Mouse (Mus musculus) lung, postnatal 36 days (tissue): ENCODE results near the gene Cap1.

Source experiments
- DNase-seq: peaks from one replicate; pipeline ENCODE4 v3.0.0; 2022; ENCODE audit warnings: mixed read lengths

The Cap1 gene

DNA sequence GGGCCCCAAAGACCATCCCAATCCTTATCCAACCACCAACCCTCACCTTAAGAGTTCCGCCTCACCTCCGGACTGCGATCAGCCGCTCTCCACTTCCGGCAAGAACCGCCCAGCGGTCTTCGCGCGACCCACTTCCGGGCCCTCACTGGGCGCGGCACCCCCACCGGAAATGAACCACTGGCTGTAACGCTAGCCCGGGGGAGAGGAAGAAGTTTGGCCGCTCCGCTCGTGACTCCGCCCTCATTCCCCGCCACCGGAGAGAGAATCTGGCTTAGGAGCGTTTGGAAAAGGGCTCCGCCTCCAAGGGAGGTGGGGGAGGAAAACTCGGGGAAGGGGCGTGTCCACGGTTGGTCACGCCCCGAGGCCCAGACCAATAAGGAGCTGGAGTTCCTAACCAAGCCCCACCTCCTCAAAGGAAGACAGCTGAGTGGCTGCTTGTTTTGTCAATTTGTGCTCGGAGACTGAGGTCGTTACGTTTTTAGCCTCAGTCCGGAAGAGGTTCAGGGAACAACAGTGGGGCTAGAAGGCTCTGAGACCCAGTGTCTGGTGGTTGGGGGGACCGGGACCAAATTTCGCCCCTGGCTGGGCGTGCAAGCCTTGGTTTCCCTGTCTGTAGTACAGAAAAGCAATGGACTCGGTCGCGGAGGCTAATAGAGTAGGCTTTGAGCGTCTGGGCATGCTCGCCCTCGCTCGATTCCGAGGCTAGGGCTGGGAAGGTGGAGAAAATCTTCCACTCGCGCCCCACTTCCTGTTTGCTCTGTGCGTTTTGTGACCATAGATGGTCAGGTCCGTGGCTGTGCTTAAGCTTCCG, at the start of gene Cap1:
Gene Cap1 (minus strand): TSS at position 289 of the 811 bp plus-strand sequence.
- peak; percentile 99 for DNase-seq

DNA sequence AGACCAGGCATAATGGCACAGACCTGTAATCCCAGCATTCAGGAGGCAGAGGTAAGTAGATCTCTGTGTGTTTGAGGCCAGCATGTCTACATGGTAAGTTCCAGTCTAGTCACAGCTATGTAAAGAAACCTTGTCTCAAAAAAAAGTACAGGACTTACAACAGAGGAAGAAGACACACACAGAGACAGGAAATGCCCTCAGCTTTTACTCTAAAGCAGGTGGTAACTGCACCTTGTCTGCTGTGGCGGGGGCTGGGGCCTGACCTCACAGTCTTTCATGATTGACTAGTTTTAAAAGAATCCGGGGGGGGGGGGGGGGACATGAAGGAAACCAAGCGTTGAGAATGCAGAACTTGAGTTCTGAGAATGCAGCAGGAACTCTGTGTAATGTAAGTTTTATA, 48.0 kb upstream of the Cap1 start:
- peak; percentile 39 for DNase-seq

DNA sequence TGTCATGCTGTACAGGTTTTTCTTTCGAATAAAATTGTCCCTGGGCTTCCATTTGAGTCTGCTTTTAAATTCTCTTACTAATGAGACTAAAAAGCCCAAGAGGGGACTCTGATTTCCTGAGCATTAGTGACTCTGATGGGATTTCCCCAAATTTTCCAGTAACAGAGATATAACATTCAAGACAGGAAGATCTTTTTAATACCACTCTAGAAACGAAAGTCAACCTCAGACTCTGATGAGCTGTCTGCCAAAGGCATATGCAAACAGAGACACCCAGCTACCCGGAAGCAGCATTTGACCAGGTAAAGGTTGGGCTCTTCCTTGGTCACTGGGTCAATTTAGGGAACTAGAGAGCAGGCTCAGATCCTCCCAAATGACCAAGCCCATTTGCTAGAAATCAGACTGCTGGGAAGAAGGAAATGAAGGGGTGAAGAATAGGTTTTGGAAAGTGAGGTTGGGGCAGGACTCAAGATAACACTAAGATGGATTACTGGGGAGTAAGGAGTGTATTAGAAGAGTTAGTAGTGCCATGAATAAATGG, 47.3 kb upstream of the Cap1 start:
- no peak for DNase-seq

DNA sequence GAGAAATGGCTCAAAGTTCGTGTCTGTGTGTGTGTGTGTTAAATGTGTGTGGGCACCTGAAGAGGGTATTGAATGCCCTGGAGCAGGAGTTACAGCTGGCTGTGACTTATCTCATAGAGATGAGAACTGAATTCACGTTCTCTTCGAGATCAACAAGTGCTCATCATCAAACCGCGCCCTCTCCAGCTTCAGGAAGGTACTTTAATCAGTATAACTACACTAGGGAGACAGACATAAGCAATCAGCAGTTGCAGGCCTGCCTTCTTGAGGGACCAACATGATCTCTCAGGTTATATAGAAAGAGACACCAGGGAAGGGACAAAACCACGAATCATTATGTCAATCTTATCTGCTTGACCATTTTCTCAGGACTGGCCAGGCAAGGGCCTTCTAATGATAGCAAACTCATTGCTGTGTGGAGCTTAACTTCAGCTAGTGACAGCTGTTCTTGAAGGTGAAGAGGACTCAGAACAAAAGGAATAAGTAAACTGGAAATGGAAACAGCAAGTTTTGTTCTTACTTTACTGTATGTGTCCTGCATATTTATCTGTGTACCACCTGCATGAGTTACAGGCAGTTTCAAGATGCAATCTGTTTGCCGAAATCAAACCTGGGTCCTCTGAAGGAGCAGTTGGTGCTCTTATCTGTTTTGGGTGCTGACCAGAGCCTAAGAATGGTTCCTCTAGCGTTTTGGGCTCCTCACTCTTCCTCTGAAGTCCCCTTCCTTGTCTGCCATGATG, 46.6 kb upstream of the Cap1 start:
- no peak for DNase-seq

DNA sequence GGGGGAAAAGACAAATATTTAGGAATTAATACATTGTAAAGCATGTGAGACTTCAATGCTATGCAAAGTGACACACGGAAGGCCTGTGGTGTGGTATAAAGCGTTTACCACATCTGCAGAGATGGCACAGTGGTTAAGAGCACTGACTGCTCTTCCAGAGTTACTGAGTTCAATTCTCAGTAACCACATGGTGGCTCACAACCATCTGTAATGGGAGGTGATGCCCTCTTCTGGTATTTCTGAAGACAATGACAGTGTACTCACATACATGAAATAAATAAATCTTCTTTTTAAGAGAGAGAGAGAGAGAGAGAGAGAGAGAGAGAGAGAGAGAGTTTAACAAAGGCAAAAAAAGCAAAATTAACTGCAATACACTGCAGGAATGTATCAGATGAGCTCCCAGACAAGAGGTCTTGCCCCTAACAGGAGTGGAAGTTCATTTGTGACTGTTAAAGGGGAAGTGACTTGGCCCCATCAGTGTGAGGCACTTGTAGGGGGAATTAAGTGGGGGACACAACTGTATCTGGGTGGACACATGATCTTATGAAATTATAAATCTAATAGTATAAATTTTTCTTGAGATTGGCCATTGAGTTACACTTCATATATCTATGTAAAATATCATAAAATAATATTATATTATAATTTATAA, 45.2 kb upstream of the Cap1 start:
- DNase-seq = no peak

DNA sequence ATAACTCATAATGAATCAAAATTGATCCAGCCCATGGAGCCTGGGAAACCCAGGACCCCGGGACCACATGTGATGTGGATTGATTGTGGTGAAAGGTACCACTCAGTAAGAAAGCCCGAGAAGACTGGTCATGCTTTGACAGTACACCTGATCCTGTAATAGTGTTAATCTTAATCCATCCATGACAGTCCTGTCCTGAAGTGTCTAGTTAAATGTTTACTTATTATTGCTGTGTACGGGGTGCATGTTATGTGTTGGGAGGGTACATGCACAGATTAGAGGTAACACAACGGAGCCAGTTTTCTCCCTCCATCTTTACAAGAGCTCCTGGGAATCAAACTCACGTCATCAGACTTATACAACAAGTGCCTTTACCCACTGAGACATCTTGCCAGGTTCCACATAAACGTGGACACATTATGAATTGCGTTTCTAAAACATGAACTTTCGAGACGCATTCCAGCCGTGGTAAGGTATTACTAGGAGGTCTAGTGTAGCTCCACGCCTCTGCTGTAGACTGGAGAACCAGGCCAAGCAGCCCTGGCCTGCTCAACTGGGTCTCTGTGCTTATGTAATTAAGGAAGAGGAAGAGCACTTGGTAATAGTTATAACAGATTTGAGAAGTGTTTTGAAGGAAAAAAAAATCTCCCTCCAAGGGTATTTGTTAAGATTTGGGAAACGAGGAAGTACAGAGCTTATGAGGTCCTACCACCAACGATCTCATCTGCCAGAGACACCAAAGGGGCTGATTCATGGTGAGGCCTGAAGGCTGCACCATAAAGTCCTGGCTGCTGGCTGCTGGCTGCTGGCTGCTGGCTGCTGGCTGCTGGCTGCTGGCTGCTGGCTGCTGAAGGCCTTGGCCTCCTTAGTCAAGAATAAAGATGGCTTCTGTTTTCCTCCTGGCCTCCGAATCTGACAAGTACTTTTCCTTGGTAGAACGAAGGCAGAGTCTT, 37.8 kb upstream of the Cap1 start:
- no peak for DNase-seq

DNA sequence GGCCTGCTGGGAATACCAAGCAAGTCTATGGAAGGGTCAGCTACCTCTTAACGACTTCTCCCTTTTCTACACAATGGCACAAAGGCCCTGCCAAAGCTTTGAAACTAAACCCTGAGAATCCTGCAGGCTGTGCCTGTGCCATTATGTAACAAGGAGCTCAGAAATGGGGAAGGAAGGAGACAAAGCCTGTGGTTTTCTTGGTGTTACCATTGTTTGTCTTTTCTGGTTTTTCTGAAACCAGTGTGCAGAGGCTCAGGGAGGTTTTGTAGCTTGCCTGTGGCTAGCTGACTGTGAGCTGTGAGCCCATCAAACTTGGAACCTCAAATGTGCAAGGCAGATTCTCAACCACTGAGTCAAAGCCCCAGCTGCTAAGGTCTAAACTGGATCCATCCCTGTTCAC, 37.0 kb upstream of the Cap1 start:
- no peak for DNase-seq

DNA sequence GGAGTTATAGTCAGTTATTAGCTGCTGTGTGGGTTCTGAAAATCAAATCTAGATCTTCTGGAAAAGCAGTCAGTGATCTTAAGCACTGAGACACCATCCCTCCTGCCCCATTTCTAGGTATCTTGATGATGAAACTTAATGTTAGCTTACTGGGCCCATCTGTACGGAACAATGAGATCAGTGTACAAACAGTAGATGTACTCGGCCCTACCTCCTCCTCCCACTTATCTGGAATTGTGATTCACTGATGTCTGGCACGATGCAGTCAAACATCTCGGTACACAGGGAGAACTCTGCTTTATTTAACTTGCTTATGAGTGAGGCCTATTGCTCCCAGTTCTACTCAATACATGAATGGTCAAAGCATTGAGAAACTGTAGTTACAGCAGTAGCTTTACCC, 30.1 kb upstream of the Cap1 start:
- DNase-seq = no peak

DNA sequence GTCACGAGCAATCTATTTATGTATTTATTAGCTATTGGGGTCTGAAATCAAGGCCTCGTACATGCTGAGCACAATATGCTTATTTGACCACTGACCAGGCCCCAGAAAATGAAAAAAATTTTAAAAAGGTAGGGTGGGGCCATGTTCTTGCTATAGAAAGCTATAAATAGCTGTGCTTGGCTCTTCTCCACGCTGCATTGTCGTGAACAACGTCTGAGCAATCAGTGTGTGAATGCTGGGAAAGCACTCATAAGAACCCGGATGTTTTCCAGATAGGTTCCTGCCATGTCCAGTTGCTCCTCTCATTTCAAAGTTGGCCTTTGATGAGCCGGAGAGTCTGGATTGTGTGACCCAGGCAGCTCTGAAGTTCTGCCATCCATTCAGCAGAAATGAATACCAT, 28.3 kb upstream of the Cap1 start:
- DNase-seq = no peak

DNA sequence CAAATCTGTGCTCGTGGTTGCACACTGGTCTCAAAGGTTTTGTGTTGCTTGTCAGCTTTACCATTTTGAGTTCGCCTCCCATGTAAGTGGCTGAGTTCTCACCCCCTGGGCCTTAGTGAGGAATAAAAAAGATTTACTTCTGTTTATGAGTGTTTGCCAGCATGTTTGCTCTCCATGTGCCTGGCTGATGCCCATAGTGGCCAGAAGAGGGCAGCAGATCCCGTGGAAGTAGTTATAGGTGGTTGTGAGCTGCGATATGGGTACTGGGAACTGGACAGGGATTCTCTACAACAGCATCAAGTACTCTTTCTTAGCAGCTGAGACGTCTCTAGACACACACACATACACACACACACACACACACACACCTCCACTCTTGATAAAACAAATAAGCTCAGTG, 26.8 kb upstream of the Cap1 start:
- DNase-seq = no peak

DNA sequence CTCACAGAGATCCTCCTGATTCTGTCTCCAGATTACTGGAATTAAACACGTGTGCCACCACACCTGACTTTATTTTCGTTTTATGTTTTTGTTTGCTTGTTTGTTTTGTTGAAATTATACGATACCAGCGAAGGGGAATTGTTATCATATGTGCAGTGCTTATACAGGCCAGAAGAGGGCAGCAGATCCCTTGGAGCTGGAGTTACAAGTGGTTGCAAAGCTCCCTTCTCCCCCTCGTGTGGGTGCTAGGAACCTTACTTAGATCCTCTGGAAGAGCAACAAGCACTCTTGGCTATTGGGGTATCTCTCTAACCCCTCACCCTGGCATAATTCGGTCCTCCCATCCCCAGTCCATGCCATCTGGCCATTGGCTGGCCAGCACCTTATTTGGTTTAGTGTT, 24.7 kb upstream of the Cap1 start:
- DNase-seq = peak; percentile 36

DNA sequence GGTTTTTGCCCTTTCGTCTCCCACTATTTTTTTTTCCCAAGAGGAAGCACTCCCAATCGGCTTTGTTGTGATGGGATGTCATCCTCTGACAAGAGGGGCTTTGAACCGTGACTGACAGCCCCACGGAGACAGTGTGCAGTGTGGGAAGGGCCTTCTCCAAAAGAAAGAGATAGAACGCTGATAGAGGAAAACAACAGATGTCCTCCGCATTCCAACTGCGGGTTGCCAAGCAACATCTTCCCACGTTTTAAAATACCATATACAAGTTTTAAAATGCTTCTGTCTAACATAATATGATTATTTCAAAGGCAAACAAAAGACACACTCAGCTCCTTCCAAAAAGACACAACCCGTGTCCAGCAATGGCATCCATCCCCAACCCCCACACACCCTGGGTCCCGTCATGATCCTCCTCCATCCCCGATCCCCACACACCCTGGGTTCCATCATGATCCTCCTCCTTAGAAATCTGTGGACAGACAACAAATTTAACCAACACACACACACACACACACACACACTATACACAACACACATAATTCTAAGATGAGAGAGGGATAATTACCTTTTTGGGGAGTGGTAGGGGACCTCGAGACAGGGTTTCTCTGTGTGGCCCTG, 23.8 kb upstream of the Cap1 start:
- DNase-seq = no peak

DNA sequence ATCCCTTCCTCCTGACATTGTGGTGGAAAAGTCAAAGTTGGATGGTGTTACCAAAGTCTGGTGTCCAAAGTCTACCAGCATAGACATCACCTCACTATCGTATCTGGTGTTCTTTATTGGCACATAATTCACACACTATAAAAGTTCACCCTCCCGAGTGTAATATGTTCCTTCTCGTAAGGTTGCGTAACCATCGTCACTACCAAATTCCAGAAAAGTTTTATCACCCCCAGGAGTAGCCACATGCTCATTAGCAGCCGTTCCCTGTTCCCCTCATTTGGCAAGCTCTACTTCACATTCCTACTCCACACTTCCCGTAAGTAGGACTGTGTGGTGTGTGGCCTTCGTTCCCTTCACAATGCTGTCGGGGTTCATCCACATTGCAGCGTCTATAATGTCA, 19.5 kb upstream of the Cap1 start:
- no peak for DNase-seq

DNA sequence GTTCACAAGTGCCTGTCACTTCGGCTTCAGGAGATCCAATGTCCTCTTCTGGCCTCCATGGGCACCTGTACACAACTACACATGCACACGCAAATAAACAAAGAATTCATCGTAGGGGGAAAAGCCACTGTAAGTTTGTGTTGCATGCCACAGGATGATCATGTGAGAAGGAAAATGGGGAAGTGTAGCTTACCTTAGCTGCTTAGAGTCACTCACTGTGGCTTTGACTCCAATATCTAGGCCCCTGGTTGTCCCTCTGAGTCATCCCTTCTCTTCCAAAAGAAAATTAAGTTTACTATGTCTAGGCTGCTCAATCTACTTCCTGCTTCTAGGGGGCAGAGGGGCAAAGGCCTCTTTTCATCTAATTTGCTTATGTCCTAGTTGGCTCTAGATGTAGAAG, 17.9 kb upstream of the Cap1 start:
- DNase-seq = no peak

DNA sequence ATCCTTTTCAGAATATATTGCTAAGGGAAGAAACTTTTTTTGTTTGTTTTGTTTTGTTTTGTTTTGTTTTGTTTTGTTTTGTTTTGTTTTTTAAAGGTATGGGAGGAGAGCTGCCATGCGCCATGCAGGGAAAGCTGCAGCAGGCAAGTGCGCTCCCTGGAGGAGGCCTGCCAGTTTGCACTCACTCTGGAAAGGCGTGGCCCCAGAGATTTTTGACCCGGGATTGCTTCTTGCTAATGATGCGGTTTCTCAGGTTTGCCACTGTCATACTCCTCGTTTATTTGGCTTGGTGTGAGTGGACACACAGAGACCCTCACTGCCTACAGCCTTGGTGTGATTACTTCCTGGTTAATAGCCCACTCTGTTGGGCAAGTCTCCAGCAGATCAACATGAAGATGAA, 16.3 kb upstream of the Cap1 start:
- DNase-seq = peak; percentile 41

DNA sequence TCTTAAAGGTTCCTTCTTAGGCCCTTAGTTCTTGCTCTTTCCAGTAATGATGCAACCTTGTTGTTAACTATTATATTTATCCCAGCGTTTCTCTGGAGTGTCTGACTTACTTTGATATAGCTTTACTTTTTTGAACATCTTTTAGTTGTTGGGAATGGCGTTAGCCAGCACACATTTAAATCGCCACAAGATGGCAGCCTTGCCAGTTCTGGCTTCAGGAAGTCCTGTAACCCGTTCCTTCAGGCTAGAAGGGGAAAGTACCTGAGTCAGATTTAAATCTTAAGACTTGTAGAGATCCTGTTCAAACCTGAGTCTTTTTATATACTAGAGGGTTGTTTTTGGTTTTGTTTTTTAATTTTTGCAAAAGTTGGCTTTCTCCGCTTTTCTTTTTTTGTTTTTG, 12.5 kb upstream of the Cap1 start:
- DNase-seq = peak; percentile 87

DNA sequence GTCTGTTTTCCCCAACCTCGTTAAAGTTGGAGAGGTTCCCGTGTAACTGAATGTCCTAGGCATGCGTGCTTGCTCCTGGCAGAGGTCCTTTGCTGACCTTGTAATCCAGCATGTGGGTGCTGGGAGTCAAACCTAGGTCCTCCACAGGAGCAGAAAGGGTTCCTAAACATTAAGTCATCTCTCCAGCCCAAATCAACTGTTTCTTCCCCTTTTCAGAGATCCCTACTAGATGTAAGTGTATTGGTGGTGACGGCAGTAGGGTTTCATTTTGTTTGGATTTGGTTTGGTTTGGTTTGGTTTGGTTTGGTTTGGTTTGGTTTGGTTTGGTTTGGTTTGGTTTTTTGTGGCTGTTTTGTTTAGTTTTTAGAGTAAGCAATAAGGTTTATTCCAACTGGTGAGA, 11.9 kb upstream of the Cap1 start:
- DNase-seq = no peak

DNA sequence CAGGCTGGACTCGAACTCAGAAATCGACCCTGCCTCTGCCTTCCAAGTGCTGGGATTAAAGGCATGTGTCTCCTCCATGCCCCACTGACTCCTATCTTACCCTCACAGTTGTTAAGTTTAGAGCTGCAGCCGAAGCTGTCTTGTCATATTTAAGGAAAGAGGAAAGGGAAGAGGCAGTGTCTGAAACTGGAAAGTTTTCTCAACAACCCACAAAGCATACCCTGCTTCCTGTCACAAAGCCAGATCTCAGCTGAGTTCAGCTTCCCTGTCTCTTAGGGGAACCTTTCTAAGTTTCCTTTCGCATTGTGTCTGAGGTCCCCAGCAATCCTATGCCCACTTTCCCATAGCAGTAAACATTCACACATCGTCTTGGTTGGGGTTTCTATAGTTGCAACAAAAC, 6.3 kb upstream of the Cap1 start:
- DNase-seq = peak; percentile 51

DNA sequence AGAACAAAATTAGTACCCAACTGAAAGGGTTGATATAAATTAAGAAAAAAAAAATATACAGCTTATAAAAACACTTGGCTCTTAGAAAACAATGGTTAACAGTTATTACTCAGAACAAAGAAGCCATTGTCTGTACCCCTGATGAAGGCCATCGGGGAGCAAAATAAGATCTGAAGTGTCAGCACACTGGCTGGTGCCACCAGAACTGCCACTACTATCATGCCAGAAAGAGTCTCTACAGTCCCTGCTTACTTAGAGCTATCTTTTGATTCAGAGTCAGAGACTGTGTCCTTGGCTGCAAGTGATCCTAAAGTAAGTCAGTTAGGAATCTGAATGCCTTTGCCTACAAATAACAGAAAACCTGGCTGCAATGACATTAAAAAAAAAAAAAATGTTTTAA, 5.7 kb upstream of the Cap1 start:
- no peak for DNase-seq

DNA sequence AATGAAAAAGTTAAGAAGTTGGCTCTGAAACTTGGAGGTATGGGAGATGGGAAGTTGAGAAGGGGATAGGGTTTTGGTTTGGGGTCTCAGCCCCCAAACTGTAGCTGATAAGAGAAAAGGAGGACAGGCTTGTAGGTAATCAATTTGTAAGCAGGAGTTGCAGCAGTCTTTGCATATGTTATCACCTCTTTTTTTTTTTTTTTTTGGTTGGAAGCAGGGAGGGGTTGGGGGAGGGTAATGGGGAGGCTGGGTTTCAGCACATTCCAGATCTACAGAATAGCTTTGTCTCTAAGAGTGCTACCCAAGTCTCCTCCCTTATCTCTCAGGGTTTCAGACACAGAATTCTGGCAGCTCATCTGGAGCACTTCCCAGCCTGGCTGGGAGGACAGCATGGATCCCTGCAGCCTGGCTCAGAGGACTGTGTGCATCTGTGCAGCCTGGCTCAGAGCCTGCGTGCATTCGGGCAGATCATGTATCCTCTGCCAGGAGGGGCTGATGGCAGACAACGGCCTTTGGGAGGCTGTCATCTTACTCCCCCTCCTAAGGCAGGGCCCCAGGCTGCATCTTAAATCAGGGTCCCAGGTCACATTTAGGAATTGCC, 5.1 kb upstream of the Cap1 start:
- DNase-seq = peak; percentile 55

DNA sequence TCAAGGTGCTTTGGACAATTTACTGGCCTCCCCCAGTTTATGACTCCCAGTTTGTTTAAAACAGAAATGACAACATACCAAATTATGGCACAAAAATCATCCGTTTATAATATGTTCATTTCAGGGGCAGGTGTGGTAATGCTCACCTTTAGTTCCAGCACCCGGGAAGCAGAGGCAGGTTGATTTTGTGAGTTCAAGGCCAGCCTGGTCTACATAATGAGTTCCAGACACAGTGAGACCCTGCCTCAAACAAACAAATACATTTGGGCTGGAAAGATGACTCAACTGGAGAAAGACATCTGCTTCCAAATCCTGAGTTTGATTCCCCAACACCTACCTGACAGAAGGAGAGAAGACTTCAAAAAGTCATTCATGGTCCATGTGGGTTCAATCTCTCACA, 1.5 kb upstream of the Cap1 start:
- no peak for DNase-seq
